Mouse (Mus musculus) gastrocnemius, postnatal 14 days (tissue): ENCODE data around the gene Pcnx. TPM values are rescaled to one million over a fixed set of nuclear protein-coding genes. Genes with fewer than 3 reads are reported as not detected.
"Not testable (repeated sequence)": the region's sequence is repeated elsewhere in the genome, so short reads cannot be mapped to it uniquely, and the experiment has no call there.

Experiments
- DNase-seq: peaks from one replicate; pipeline ENCODE4 v3.0.0; 2021; ENCODE audit warnings: mixed read lengths
- intact Hi-C: fragments of 180-260 bp; cut with DNase I; formaldehyde crosslinking; loops from one replicate; pipeline ENCODE4 v1.15.1; 2025; ENCODE audit warnings: low total_unique reads
- total RNA-seq, 2 experiments: library from RNA; stranded (reverse); gene quantifications; 2 replicates each; pipeline ENCODE4 v1.2.3; 2021

Pcnx gene
- total RNA-seq, 2 experiments from 2014 or later, result 36.0 to 37.4 TPM

DNA sequence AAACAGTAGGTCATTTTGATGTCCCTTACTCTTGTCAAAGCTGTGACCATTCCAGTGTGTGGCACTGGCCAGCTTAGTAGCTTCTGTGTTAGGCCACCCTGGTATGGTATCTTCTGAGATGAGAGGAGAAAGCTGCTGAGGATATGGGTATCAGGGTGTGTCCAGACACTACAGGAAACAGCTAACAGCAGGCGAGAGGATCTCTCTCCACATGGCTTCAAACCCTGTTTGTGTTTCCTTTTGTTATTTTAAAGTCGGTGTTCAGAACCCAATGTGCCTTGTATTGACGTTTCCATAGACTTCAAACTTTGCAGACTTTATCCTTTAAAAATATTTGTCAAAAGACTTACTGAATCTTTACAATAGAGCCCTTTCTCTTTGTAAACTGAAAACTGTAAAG lies 137.7 kb downstream of the Pcnx start:
- intact Hi-C loops, result no loop called here
- DNase-seq, result no peak

DNA sequence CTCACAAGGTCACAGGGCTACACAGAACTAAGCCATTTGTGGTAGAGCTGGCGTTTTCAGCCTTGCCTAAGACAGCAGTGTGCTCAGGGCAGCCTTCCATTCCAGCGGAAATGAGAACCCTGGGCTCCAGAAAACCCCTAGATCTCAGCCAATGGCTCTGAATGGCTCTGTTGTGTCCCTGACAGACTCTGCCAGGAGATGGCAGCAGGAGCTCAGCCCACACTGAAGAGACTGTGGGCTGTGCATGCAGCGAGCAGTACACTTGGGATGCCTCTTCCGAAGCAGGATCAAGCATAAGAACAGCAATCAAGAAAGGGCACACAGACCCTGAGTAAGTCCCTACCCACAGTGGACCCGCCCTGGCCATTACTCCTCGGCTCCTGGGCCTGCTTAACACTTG lies 142.9 kb downstream of the Pcnx start:
- intact Hi-C loops, DNase-seq: not testable (repeated sequence)

DNA sequence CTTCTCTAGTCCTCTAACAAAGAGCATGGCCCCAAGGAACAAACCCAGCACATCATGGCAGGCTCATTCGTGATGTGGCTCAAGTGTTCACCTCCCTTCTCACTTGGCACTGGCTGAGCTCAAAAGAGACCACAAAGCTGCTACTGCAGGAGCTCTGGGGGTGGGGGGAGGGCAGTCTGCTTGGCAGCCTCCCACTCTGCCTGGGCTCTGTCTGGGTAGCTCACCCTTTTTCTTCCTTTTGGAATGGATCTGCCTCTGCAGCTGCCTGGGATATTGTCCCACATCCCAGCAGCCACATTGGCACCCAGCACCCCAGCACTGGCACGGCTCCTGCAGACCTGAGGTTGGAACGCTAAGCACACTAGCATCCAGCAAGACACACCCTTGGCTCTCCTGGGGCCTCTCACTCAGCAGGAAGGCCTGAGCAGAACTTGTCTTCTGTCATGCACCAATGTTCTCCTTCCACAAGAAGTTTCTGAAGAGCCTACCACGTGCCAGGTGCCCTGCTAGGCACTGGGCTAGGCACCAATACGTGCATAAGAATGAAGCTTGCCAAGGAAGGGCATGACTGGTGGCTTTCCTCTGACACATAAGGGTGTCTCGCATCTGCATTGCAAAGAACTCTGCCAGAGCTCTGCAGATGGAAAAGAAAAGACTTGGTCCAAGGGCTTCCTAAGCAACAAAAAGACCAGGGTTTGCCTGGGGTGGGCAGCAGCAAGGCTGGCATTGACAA lies 166.2 kb downstream of the Pcnx start:
- DNase-seq, intact Hi-C loops: not testable (repeated sequence)

DNA sequence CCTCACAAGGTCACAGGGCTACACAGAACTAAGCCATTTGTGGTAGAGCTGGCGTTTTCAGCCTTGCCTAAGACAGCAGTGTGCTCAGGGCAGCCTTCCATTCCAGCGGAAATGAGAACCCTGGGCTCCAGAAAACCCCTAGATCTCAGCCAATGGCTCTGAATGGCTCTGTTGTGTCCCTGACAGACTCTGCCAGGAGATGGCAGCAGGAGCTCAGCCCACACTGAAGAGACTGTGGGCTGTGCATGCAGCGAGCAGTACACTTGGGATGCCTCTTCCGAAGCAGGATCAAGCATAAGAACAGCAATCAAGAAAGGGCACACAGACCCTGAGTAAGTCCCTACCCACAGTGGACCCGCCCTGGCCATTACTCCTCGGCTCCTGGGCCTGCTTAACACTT lies 173.7 kb downstream of the Pcnx start:
- intact Hi-C loops, DNase-seq: not testable (repeated sequence)

DNA sequence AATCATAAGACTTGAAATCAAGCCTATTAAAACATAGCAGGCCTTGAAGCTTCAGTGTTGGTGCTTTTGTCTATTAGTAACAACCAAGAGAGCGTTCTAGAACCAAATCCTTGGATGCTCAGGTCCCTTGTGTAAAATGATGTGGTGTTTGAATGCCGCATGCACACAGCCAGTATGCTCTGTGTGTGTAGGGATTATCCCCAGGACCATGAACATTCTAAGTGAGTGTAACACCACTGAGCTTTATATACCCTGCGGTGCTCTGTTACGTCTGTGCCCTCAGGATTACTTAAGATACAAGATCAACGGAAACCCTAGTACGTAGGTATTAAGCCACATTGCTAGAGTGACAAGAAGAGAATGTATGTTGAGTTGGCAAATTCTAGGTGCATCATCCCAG lies 174.2 kb downstream of the Pcnx start:
- DNase-seq, intact Hi-C loops: not testable (repeated sequence)

DNA sequence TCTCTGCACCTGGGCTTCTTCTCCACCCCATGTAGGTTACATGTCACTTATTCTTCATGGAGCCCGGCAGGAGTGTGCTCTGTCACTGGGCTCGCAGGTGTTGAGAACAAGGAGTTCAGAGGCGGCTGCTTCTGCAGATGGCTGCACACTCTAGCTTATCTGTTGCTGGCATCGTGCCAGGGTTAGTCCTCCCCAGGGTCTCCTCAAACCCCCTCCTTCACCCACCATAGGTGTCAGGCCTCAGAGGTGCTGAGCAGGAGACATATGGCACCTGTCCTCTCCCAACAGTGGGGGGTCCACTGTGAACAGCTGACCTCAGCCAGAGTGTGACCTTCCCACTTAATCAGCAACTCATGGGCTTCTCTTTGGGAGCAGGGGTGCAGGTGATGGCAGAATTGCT lies 184.3 kb downstream of the Pcnx start:
- DNase-seq, intact Hi-C loops: not testable (repeated sequence)

Other genes with a start within 250 kb of the Pcnx start
- 10 to 100 TPM; 11.5 to 21.3 TPM for gene Ttc9, start 228.8 kb upstream of the Pcnx start, total RNA-seq
- gene Map3k9, start 78.8 kb upstream of the Pcnx start, total RNA-seq, result under 1 TPM in 1 of 2 experiments, not detected in 1; 0.11 TPM